Mouse (Mus musculus): ENCODE results near the gene Mms22l. TPM values are rescaled to one million over a fixed set of nuclear protein-coding genes. Genes with fewer than 3 reads are reported as not detected.
"Not testable (repeated sequence)": the region's sequence is repeated elsewhere in the genome, so short reads cannot be mapped to it uniquely, and the experiment has no call there.

The Mms22l gene
- 34.6 and 35.2 TPM in 2 replicates for polyA plus RNA-seq (2014; fragmentation: Nextera tagmentation; extraction: Ambion mirVana)

GRCm38 (mm10) chr4:24496116-24496952, at the start of gene Mms22l:
Gene Mms22l (plus strand): TSS chr4:24496451.
- H3K9me3 ChIP-seq (ENCODE audit: control insufficient read depth, low read length): no peaks in the 10 kb centered on the region
- no peaks in the 10 kb centered on the region for H3K36me3 ChIP-seq (ENCODE audit: control insufficient read depth, insufficient read depth, low read length)
- under 1% methylated on average over 79 of the region's 83 CpGs for WGBS
- DNase-seq (ENCODE audit: low spot score): peak; percentile 95
- ATAC-seq (ENCODE audit: low FRiP score): peak; percentile 99
- H3K4me1 ChIP-seq (replicated peaks; ENCODE audit: control insufficient read depth, insufficient read depth, low read length): no peaks in the 10 kb centered on the region
- H3K4me3 ChIP-seq (ENCODE audit: low read depth, low read length): peak within 1 kb of the TSS; percentile 91
- peak within 1 kb of the TSS; percentile 67 for H3K4me2 ChIP-seq (replicated peaks; ENCODE audit: low read depth, low read length)
- peak within 1 kb of the TSS; percentile 94 for H3K9ac ChIP-seq (ENCODE audit: low read depth, low read length)
- no peaks in the 10 kb centered on the region for H3K27me3 ChIP-seq (ENCODE audit: control insufficient read depth, insufficient read depth, low read length)
- peak within 1 kb of the TSS; percentile 93 for H3K27ac ChIP-seq (ENCODE audit: low read depth, low read length)

- WGBS: 91% methylated on average over 4 of the region's 4 CpGs
- not testable (repeated sequence) for DNase-seq (ENCODE audit: low spot score)
These were observed 12.2 kb upstream of the Mms22l start for GRCm38 (mm10) chr4:24484046-24484445.

GRCm38 (mm10) chr4:24496953-24497319, 685 bp downstream of the Mms22l start:
- DNase-seq (ENCODE audit: low spot score) (no peak), ATAC-seq (ENCODE audit: low FRiP score) (no peak)
- Histone ChIP-seq H3K4me3 (ENCODE audit: low read depth, low read length) (peak overlapping the region; percentile 91), H3K36me3 (ENCODE audit: control insufficient read depth, insufficient read depth, low read length) (no peaks in the 10 kb centered on the region), H3K9me3 (ENCODE audit: control insufficient read depth, low read length) (no peaks in the 10 kb centered on the region), H3K9ac (ENCODE audit: low read depth, low read length) (peak overlapping the region; percentile 94), H3K27me3 (ENCODE audit: control insufficient read depth, insufficient read depth, low read length) (no peaks in the 10 kb centered on the region), H3K4me1 (replicated peaks; ENCODE audit: control insufficient read depth, insufficient read depth, low read length) (no peaks in the 10 kb centered on the region), H3K4me2 (replicated peaks; ENCODE audit: low read depth, low read length) (peak overlapping the region; percentile 67), H3K27ac (ENCODE audit: low read depth, low read length) (no peak overlapping the region)
- 1% methylated on average over 7 of the region's 7 CpGs for WGBS

More at GRCm38 (mm10) chr4:24484046-24484445, 12.2 kb upstream of the Mms22l start:
- H3K4me3 ChIP-seq (ENCODE audit: low read depth, low read length); H3K4me2 ChIP-seq (replicated peaks; ENCODE audit: low read depth, low read length); H3K4me1 ChIP-seq (replicated peaks; ENCODE audit: control insufficient read depth, insufficient read depth, low read length); H3K36me3 ChIP-seq (ENCODE audit: control insufficient read depth, insufficient read depth, low read length); ATAC-seq (ENCODE audit: low FRiP score); H3K27ac ChIP-seq (ENCODE audit: low read depth, low read length); H3K9me3 ChIP-seq (ENCODE audit: control insufficient read depth, low read length); H3K9ac ChIP-seq (ENCODE audit: low read depth, low read length); H3K27me3 ChIP-seq (ENCODE audit: control insufficient read depth, insufficient read depth, low read length): not testable (repeated sequence)

- H3K9me3 ChIP-seq (ENCODE audit: control insufficient read depth, low read length): no peaks in the 10 kb centered on the region
- H3K4me2 ChIP-seq (replicated peaks; ENCODE audit: low read depth, low read length): no peak overlapping the region
- DNase-seq (ENCODE audit: low spot score) (no peak), ATAC-seq (ENCODE audit: low FRiP score) (no peak)
- no peak overlapping the region for H3K27ac ChIP-seq (ENCODE audit: low read depth, low read length)
- no peaks in the 10 kb centered on the region for H3K36me3 ChIP-seq (ENCODE audit: control insufficient read depth, insufficient read depth, low read length)
- H3K4me1 ChIP-seq (replicated peaks; ENCODE audit: control insufficient read depth, insufficient read depth, low read length): no peaks in the 10 kb centered on the region
- H3K4me3 ChIP-seq (ENCODE audit: low read depth, low read length): no peak overlapping the region
- H3K9ac ChIP-seq (ENCODE audit: low read depth, low read length): no peak overlapping the region
- WGBS: 97% methylated on average over 3 of the region's 3 CpGs
- H3K27me3 ChIP-seq (ENCODE audit: control insufficient read depth, insufficient read depth, low read length): no peaks in the 10 kb centered on the region
These were observed 12.9 kb downstream of the Mms22l start for GRCm38 (mm10) chr4:24509195-24509594.

- no peaks in the 10 kb centered on the region for H3K27me3 ChIP-seq (ENCODE audit: control insufficient read depth, insufficient read depth, low read length)
- no peak overlapping the region for H3K4me2 ChIP-seq (replicated peaks; ENCODE audit: low read depth, low read length)
- no peaks in the 10 kb centered on the region for H3K36me3 ChIP-seq (ENCODE audit: control insufficient read depth, insufficient read depth, low read length)
- DNase-seq (ENCODE audit: low spot score): peak; percentile 7
- no peak for ATAC-seq (ENCODE audit: low FRiP score)
- no peak overlapping the region for H3K4me3 ChIP-seq (ENCODE audit: low read depth, low read length)
- H3K27ac ChIP-seq (ENCODE audit: low read depth, low read length): no peak overlapping the region
- WGBS: 85% methylated on average over 4 of the region's 4 CpGs
- H3K9ac ChIP-seq (ENCODE audit: low read depth, low read length): no peak overlapping the region
- H3K9me3 ChIP-seq (ENCODE audit: control insufficient read depth, low read length): no peaks in the 10 kb centered on the region
- no peaks in the 10 kb centered on the region for H3K4me1 ChIP-seq (replicated peaks; ENCODE audit: control insufficient read depth, insufficient read depth, low read length)
These were observed 40.7 kb downstream of the Mms22l start for GRCm38 (mm10) chr4:24536989-24537388.

GRCm38 (mm10) chr4:24543421-24543820, 47.2 kb downstream of the Mms22l start:
- Histone ChIP-seq H3K4me1 (replicated peaks; ENCODE audit: control insufficient read depth, insufficient read depth, low read length) (no peaks in the 10 kb centered on the region), H3K9ac (ENCODE audit: low read depth, low read length) (no peak overlapping the region), H3K36me3 (ENCODE audit: control insufficient read depth, insufficient read depth, low read length) (no peaks in the 10 kb centered on the region), H3K9me3 (ENCODE audit: control insufficient read depth, low read length) (no peaks in the 10 kb centered on the region), H3K4me2 (replicated peaks; ENCODE audit: low read depth, low read length) (no peak overlapping the region), H3K27me3 (ENCODE audit: control insufficient read depth, insufficient read depth, low read length) (no peaks in the 10 kb centered on the region), H3K4me3 (ENCODE audit: low read depth, low read length) (no peak overlapping the region), H3K27ac (ENCODE audit: low read depth, low read length) (no peak overlapping the region)
- no peak for DNase-seq (ENCODE audit: low spot score)
- 90% methylated on average over 3 of the region's 3 CpGs for WGBS
- no peak for ATAC-seq (ENCODE audit: low FRiP score)

- Histone ChIP-seq H3K4me1 (replicated peaks; ENCODE audit: control insufficient read depth, insufficient read depth, low read length) (no peaks in the 10 kb centered on the region), H3K27ac (ENCODE audit: low read depth, low read length) (no peak overlapping the region)
These were observed 48.5 kb downstream of the Mms22l start for GRCm38 (mm10) chr4:24544677-24545151.

GRCm38 (mm10) chr4:24556116-24556820, 60.0 kb downstream of the Mms22l start:
- Histone ChIP-seq H3K9ac (ENCODE audit: low read depth, low read length) (no peak overlapping the region), H3K36me3 (ENCODE audit: control insufficient read depth, insufficient read depth, low read length) (no peaks in the 10 kb centered on the region), H3K9me3 (ENCODE audit: control insufficient read depth, low read length) (no peaks in the 10 kb centered on the region), H3K4me2 (replicated peaks; ENCODE audit: low read depth, low read length) (no peak overlapping the region), H3K4me1 (replicated peaks; ENCODE audit: control insufficient read depth, insufficient read depth, low read length) (no peaks in the 10 kb centered on the region), H3K4me3 (ENCODE audit: low read depth, low read length) (no peak overlapping the region), H3K27ac (ENCODE audit: low read depth, low read length) (no peak overlapping the region), H3K27me3 (ENCODE audit: control insufficient read depth, insufficient read depth, low read length) (no peaks in the 10 kb centered on the region)
- ATAC-seq (ENCODE audit: low FRiP score) (no peak), DNase-seq (ENCODE audit: low spot score) (no peak)
- 82% methylated on average over 6 of the region's 6 CpGs for WGBS

More at GRCm38 (mm10) chr4:24544677-24545151, 48.5 kb downstream of the Mms22l start:
- no peaks in the 10 kb centered on the region for H3K36me3 ChIP-seq (ENCODE audit: control insufficient read depth, insufficient read depth, low read length)
- no peak overlapping the region for H3K4me2 ChIP-seq (replicated peaks; ENCODE audit: low read depth, low read length)
- no peaks in the 10 kb centered on the region for H3K9me3 ChIP-seq (ENCODE audit: control insufficient read depth, low read length)
- DNase-seq (ENCODE audit: low spot score): peak; percentile 46
- no peaks in the 10 kb centered on the region for H3K27me3 ChIP-seq (ENCODE audit: control insufficient read depth, insufficient read depth, low read length)
- peak; percentile 94 for ATAC-seq (ENCODE audit: low FRiP score)
- no peak overlapping the region for H3K4me3 ChIP-seq (ENCODE audit: low read depth, low read length)
- H3K9ac ChIP-seq (ENCODE audit: low read depth, low read length): no peak overlapping the region
- 67% methylated on average over 5 of the region's 5 CpGs for WGBS

Data from hindbrain, embryonic 11.5 days (tissue).